Mouse (Mus musculus) testis, adult 2 months (tissue): ENCODE measurements around the gene Col8a2. TPM values are rescaled to one million over a fixed set of nuclear protein-coding genes. Genes with fewer than 3 reads are reported as not detected.

Source experiments
- H3K27ac ChIP-seq: fragments of 200-500 bp; 2 replicates; pipeline ENCODE4 v1.5.1; 2012; ENCODE audit warnings: low read depth, low read length; ENCODE audit not compliant: control insufficient read depth, insufficient read depth
- H3K27me3 ChIP-seq: fragments of 200-500 bp; 2 replicates; pipeline ENCODE4 v1.6.1; 2012; ENCODE audit warnings: mild to moderate bottlenecking, low read length, moderate library complexity; ENCODE audit not compliant: control insufficient read depth, insufficient read depth
- H3K36me3 ChIP-seq: fragments of 200-500 bp; 2 replicates; pipeline ENCODE4 v1.6.1; 2012; ENCODE audit warnings: mild to moderate bottlenecking, low read length; ENCODE audit not compliant: control insufficient read depth, insufficient read depth
- H3K4me1 ChIP-seq: fragments of 200-500 bp; 2 replicates; pipeline ENCODE4 v1.6.1; 2012; ENCODE audit warnings: low read length; ENCODE audit not compliant: control insufficient read depth, insufficient read depth
- H3K4me3 ChIP-seq: fragments of 200-500 bp; 2 replicates; pipeline ENCODE4 v1.5.1; 2012; ENCODE audit warnings: low read depth, mild to moderate bottlenecking, low read length, moderate library complexity, mixed read lengths; ENCODE audit not compliant: control insufficient read depth
- CTCF ChIP-seq: fragments of 200-500 bp; IDR thresholded peaks from 2 replicates; pipeline ENCODE4 v1.5.1; 2012; ENCODE audit warnings: low read depth, mild to moderate bottlenecking, inconsistent platforms, low read length, moderate library complexity; ENCODE audit not compliant: control insufficient read depth, insufficient read depth, insufficient replicate concordance
- POLR2A ChIP-seq: fragments of 200-500 bp; IDR thresholded peaks from 2 replicates; pipeline ENCODE4 v1.6.1; 2012; ENCODE audit warnings: low read depth, mild to moderate bottlenecking, inconsistent platforms, low read length, moderate library complexity; ENCODE audit not compliant: control insufficient read depth
- polyA plus RNA-seq: library from polyadenylated mRNA; depleted of rRNA; stranded (reverse); fragments of >200 nt; gene quantifications from 2 replicates; pipeline ENCODE4 v1.2.3, GENCODE M21; 2012

The Col8a2 gene
- polyA plus RNA-seq, 1 experiment = 0.48 TPM

GRCm38 (mm10) chr4:126278565-126278915 lies 8.1 kb upstream of the Col8a2 start:
- no peaks in the 10 kb centered on the region for H3K27me3 ChIP-seq
- H3K27ac ChIP-seq = no peak overlapping the region
- peaks cover 2% of the 10 kb centered on the region; the same call in 1 of the 2 replicates for H3K4me1 ChIP-seq
- H3K4me3 ChIP-seq = no peak overlapping the region
- TF ChIP-seq POLR2A (no peak), CTCF (no peak)
- H3K36me3 ChIP-seq = no peaks in the 10 kb centered on the region

- Histone ChIP-seq H3K36me3 (no peaks in the 10 kb centered on the region), H3K4me1 (peaks cover 2% of the 10 kb centered on the region; the same call in 1 of the 2 replicates), H3K27ac (no peak overlapping the region), H3K27me3 (no peaks in the 10 kb centered on the region), H3K4me3 (no peak overlapping the region)
- no peak for TF ChIP-seq POLR2A
- TF ChIP-seq CTCF = no peak
Measured at GRCm38 (mm10) chr4:126278961-126279360, 7.6 kb upstream of the Col8a2 start.

- Histone ChIP-seq H3K4me1 (peaks cover 7% of the 10 kb centered on the region), H3K27ac (no peak overlapping the region), H3K4me3 (no peak overlapping the region), H3K27me3 (no peaks in the 10 kb centered on the region), H3K36me3 (no peaks in the 10 kb centered on the region)
- TF ChIP-seq POLR2A = no peak
- no peak for TF ChIP-seq CTCF
Measured at GRCm38 (mm10) chr4:126281706-126282105, 4.9 kb upstream of the Col8a2 start.

DNA sequence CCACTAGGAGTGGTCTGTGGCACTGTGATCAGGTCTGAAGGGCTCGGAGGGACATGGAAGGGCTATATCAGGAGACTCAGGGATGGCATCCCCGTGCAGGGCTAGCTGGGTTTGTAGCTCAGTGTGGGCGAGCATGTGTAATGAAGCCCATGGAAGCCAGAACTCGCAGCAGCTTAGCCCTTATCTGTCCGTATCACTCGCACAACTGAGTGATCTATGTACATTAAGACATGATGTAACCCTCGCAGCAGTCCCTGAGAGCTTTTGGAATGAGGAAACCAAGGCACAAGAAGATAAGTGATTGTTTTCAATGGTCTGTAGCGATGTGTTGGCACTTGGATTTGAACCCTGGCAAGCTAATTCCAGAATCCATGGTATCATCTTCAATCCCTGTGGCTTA lies 3.0 kb upstream of the Col8a2 start:
- no peaks in the 10 kb centered on the region for H3K36me3 ChIP-seq
- no peak overlapping the region for H3K4me3 ChIP-seq
- H3K4me1 ChIP-seq = peaks cover 9% of the 10 kb centered on the region
- no peak overlapping the region for H3K27ac ChIP-seq
- no peak for TF ChIP-seq CTCF
- no peak for TF ChIP-seq POLR2A
- no peaks in the 10 kb centered on the region for H3K27me3 ChIP-seq

GRCm38 (mm10) chr4:126287302-126287995 lies 856 bp downstream of the Col8a2 start:
- no peak overlapping the region; the same call in 1 of the 2 replicates for H3K4me3 ChIP-seq
- TF ChIP-seq POLR2A (no peak), CTCF (no peak)
- no peaks in the 10 kb centered on the region for H3K27me3 ChIP-seq
- H3K4me1 ChIP-seq = peaks cover 9% of the 10 kb centered on the region
- H3K36me3 ChIP-seq = no peaks in the 10 kb centered on the region
- H3K27ac ChIP-seq = no peak overlapping the region

- H3K4me1 ChIP-seq = peaks cover 9% of the 10 kb centered on the region
- H3K4me3 ChIP-seq = no peak overlapping the region
- H3K27me3 ChIP-seq = no peaks in the 10 kb centered on the region
- H3K36me3 ChIP-seq = no peaks in the 10 kb centered on the region
- TF ChIP-seq CTCF = no peak
- no peak for TF ChIP-seq POLR2A
- no peak overlapping the region for H3K27ac ChIP-seq
Measured at GRCm38 (mm10) chr4:126288085-126288666, 1.6 kb downstream of the Col8a2 start.

DNA sequence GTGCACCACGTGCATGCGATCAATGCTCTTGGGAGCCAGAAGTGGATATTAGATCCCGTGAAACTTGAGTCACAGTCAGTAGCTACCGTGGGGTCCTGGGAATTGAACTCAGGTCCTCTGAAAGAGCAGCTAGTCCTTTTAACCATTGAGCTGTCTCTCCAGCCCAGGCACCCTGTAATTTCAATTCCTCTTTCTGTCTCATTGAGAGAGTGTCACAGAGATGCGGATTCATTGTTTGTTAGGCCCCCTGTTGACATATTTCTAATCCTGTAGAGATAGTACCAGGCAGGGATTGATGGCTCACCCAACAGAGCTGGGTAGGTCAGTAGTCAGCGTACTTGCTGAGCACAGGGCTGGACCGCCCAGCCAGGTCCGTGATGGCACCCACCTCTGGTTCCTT lies 3.7 kb downstream of the Col8a2 start:
- no peaks in the 10 kb centered on the region for H3K27me3 ChIP-seq
- H3K36me3 ChIP-seq = no peaks in the 10 kb centered on the region
- no peak overlapping the region for H3K4me3 ChIP-seq
- peaks cover 9% of the 10 kb centered on the region for H3K4me1 ChIP-seq
- no peak overlapping the region for H3K27ac ChIP-seq
- no peak for TF ChIP-seq POLR2A
- no peak for TF ChIP-seq CTCF

- H3K27me3 ChIP-seq = no peaks in the 10 kb centered on the region
- H3K27ac ChIP-seq = no peak overlapping the region
- TF ChIP-seq POLR2A = no peak
- TF ChIP-seq CTCF = no peak
- no peak overlapping the region for H3K4me3 ChIP-seq
- no peaks in the 10 kb centered on the region for H3K36me3 ChIP-seq
- H3K4me1 ChIP-seq = peaks cover 7% of the 10 kb centered on the region
Measured at GRCm38 (mm10) chr4:126291196-126291595, 4.6 kb downstream of the Col8a2 start.
